Mouse (Mus musculus) adrenal gland, adult 8-10 months (tissue): ENCODE results near the gene Gm6882. TPM values are rescaled to one million over a fixed set of nuclear protein-coding genes. Genes with fewer than 3 reads are reported as not detected.
"Not testable (repeated sequence)": the region's sequence is repeated elsewhere in the genome, so short reads cannot be mapped to it uniquely, and the experiment has no call there.

Experiments
- DNase-seq: peaks from one replicate; pipeline ENCODE4 v3.0.0; 2022
- total RNA-seq, 4 experiments: library from RNA; stranded (reverse); gene quantifications; 2 replicates each; pipeline ENCODE4 v1.2.4; 2022

The Gm6882 gene
- total RNA-seq: not detected

GRCm38 (mm10) chr7:21432645-21433044 lies at the start of gene Gm6882:
Gene Gm6882, minus strand, starts transcription at chr7:21432745.
- DNase-seq: not testable (repeated sequence)

Other genes with a start within 250 kb of the Gm6882 start
- gene Gm5157, start 242.3 kb downstream of the Gm6882 start, total RNA-seq: not detected
- not detected for gene Vmn1r124, start 172.1 kb downstream of the Gm6882 start, total RNA-seq
- gene Vmn1r125, start 160.6 kb downstream of the Gm6882 start, total RNA-seq: not detected
- not detected for gene Vmn1r126, start 131.3 kb downstream of the Gm6882 start, total RNA-seq
- gene Vmn1r127, start 112.9 kb downstream of the Gm6882 start, total RNA-seq: not detected
- not detected for gene Vmn1r128, start 83.4 kb downstream of the Gm6882 start, total RNA-seq
- gene Vmn1r129, start 71.5 kb downstream of the Gm6882 start, total RNA-seq: not detected
- gene Vmn1r130, start 79.0 kb upstream of the Gm6882 start, total RNA-seq: not detected
- not detected for gene Vmn1r131, start 113.3 kb upstream of the Gm6882 start, total RNA-seq
- not detected for gene Vmn1r132, start 181.3 kb upstream of the Gm6882 start, total RNA-seq